Mouse (Mus musculus): ENCODE measurements around the gene Fam110a. TPM values are rescaled to one million over a fixed set of nuclear protein-coding genes. Genes with fewer than 3 reads are reported as not detected.

The Fam110a gene
- 8.8 and 12.7 TPM in 2 replicates for total RNA-seq (2021)
- long read RNA-seq, transcript Fam110a-201 (2 exons, 1,754 nt), result major isoform, 5 of 11 reads
- long read RNA-seq, partial matches to known transcripts, result 6 of 11 reads
- long read RNA-seq, other reads (novel, unspliced or antisense), result 0 of 11 reads

GRCm38 (mm10) chr2:151979470-151980354 is at the start of gene Fam110a:
Gene Fam110a (minus strand): TSS chr2:151980219.
- DNase-seq, result peak; percentile 95

GRCm38 (mm10) chr2:152029252-152030082 is 49.4 kb upstream of the Fam110a start:
- DNase-seq, result peak; percentile 94

DNA sequence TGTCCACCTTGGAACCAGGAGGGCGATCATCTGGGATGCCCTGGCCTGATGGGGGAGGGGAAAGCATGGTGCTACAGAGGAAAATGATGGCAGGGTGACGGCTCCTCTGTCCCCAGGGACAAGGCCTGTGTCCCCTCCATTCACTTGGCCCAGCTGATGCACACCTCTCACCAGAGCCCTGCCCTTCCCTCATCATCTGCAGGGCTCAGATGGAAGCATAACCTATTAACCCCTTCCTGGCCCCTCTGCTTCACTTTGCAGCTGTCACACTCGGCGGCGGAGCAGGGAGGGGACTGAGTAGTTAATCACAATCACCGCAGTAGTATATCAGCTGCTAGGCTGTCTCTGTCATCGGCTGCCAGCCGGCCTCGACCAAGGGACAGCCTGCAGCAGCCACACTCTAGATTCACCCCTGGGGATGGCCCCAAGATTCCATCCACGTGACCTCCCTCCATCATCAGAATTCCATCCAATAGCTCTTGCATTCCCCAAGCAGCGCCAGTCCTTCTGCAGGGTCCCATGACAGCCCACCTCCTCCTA is 44.9 kb upstream of the Fam110a start:
- no peak for DNase-seq

GRCm38 (mm10) chr2:152022022-152022421 is 42.0 kb upstream of the Fam110a start:
- no peak for DNase-seq

DNA sequence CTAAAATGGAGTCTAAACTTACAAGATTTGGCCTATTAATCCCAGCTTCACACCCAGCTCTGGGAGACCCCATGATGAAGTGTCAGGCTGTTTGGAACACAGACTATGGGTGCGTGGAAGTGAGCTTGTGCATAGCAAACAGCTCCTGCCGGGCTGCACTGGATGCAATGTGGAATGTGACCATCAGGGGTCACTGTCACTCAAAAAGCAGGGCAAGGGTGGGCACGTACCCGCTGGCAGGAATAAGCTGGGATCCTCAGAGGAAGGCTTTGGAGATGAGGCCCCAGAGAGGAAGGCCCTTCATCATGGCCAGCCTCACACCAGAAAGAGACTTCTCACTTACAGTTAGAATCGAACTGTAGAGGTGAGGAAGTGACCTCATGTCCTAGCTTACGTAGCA is 40.2 kb upstream of the Fam110a start:
- peak; percentile 42 for DNase-seq

GRCm38 (mm10) chr2:152016666-152017065 is 36.6 kb upstream of the Fam110a start:
- DNase-seq, result no peak

DNA sequence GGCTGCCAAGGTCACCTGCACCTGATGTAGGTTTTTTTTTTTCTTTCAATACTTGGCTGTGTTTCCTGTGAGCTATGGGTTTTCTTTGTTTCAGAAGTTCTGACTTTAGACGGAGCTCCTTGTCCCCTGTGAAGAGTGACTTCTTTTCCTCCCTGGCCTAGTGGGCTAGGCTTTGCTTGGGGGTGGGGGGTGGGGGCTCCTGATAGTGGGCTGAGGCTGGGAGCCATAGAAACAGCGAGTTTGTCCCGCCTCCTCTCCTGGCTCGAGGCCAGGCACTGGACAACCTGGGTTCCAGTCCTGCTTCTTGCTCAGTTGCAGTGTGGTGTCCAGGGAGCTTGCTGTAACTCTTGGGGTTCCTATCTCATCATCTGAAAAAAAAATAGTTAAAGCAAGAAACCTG is 36.0 kb upstream of the Fam110a start:
- DNase-seq, result no peak

- no peak for DNase-seq
These were observed 32.7 kb upstream of the Fam110a start for GRCm38 (mm10) chr2:152012701-152013100.

- DNase-seq, result no peak
These were observed 32.2 kb upstream of the Fam110a start for GRCm38 (mm10) chr2:152012222-152012621.

GRCm38 (mm10) chr2:152011724-152012123 is 31.7 kb upstream of the Fam110a start:
- DNase-seq, result no peak

GRCm38 (mm10) chr2:152010661-152011060 is 30.6 kb upstream of the Fam110a start:
- no peak for DNase-seq

DNA sequence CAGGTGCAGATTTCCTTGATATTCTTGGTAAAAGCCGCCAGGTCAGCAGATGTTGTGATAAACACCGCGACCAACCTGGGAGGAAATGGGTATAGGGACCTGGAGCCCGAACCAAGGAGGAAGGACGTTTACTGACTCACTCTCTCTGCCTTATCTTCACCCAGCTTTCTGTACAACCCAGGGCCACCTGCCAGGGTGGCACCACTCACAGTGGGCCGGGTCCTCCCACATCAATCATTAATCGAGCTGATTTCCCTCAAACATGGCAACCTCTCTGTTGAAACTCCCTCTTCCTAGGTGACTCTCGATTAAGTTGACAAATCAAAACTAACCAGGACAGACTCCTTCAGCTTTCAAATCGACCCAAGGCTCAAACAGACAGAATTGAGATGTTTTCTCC is 30.2 kb upstream of the Fam110a start:
- no peak for DNase-seq

DNA sequence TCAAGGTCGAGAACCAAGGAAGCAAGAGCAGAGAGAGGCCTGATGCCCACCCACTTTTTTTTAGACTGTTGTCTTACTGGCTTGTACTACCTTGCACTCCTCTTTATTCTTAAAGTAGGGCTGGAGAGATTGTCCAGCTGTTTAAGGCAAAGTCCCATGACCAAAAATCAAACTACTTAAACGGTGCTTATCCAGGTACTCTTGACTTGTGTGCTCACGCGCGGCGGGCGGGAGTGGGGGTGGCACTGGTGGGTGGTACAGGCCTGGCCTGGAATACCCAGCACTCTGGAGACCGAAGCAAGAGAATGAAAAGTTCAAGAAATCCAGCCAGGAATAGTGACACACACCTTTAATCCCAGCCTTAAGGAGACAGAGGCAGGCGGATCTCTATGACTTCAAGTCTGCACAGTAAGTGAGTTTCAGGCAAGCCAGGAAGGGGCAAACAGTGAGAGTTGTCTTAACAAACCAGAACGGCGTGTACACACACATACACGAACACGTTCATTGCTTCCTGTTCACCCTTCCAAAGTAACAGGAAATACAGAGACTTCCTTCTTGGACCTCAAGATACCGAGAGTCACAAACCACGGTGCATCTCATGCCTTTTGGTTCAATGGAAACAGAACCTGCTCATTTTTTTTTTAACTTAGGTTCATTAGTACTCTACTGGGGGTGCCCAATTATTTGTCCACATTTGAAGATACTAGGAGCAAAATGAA is 29.2 kb upstream of the Fam110a start:
- no peak for DNase-seq

DNA sequence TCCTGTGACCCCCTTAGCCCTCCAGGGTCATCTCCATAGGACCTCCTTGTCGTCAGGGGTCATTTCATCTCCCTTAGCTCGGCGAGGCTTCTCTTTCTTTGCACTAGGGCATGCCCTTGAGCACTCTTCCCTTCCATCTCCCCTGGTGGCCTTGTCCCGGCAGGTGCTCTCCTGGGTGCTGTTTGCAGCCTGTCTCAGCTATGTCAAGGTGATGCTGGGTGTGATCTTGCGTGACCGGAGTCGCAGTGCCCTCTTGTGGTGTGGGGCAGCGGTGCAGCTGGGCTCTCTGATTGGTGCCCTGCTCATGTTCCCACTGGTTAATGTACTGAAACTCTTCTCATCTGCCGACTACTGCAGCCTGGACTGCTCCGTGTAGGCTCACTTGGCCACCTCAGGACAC is 27.8 kb upstream of the Fam110a start:
- DNase-seq, result peak; percentile 43

DNA sequence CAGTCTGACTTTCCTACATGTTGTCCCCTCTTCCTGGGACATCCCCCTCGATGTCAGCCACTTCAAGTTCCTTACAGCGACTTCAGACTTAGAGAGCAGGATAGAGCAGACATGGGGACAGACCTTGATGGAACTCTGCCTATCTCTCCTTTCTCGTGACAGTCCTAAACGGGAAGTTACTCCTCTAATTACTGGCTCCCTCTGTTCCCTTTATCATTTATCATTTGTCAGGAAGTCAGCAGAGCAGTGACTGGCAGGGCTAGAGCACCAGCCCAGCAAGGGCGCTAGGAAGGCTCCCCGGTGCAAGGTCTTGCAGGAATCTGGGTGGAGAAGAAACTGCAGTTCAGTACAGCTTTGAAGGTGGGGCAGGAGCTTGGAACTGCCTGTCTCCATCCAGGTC is 22.5 kb upstream of the Fam110a start:
- DNase-seq, result no peak

GRCm38 (mm10) chr2:152000735-152001134 is 20.7 kb upstream of the Fam110a start:
- no peak for DNase-seq

DNA sequence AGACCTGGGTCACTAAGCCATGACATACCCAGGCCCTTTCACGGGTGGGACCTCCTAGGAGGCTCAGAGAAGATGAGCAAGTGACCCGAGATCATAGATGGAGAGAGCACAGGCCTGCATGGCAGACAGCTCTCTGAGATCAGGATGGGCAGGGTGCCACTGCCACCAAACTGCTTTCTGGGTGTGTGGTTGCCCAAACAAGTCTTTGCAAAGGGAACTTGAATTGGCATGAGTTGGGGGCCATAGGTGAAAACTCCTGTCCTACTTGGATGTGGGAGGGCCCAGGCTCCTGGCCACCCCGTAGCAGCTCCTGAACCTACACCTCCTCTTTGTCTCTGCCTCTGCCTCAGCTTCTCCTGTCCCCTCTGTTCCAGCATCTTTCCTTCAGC is 20.3 kb upstream of the Fam110a start:
- no peak for DNase-seq

GRCm38 (mm10) chr2:151999669-152000290 is 19.8 kb upstream of the Fam110a start:
- DNase-seq, result no peak

DNA sequence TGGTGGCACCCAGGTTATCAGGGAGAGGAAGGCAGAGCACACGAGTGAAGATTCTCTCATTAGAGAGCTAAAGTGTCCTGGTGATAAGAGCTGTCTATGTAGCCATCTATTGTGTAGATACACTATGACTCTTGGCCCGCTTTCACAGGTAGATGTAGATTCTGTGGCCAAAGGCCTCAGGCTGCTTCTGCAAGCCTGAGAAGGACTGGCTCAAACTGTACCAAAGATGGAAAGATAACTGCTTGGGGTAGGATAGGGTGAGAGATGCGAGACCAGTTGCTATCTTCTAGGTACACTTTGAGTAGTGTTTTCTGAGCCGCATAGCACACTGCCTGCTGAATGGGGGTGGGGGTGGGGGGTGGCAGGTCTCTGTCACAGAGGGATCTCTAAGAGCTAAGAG is 18.9 kb upstream of the Fam110a start:
- DNase-seq, result no peak

DNA sequence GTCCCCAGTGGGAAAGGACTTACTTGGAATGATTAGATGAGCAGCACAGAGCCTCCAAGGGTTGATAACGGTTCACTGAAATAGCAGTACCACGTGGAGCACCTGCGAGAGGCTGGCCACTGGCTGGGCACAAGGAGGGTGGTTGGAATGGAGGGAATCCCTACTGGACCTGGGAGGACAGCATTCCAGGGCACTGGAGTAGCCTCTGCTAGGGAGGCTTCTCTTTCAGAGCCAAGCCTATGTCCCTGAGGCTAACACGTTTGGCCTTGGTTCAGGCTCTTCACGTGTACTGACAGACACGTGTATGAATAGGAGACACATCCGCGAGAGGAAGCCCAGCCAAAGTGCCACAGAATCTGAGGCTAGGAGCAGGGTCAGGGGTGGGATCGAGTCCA is 18.5 kb upstream of the Fam110a start:
- peak; percentile 35 for DNase-seq

- DNase-seq, result no peak
These were observed 17.9 kb upstream of the Fam110a start for GRCm38 (mm10) chr2:151997776-151998504.

All from adrenal gland, postnatal 25 days (tissue).